Comparison of ENCODE assay signal across 46 mouse cellular contexts in the genomic region with DNA sequence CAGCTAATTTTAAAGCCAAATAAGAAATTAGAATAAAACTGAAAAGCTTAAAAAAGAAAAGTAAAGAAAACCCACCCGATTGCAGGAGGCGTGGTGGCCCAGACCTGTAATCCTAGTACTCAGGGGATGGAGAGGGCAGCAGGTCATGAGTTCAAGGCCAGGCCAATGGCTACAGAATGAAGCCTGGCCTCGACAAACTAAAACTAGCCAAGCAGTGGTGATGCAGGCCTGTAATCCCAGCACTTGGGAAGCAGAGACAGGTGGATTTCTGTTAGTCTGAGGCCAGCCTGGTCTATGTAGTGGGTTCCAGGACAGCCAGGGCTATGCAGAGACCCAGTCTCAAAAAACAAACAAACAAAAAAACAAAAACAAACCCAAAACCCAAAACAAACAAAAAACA. TPM values are rescaled to one million over a fixed set of nuclear protein-coding genes. Genes with fewer than 3 reads are reported as not detected.
"Had no signal": no experiment of that assay in that cellular context is flagged by ENCODE, and none has a peak within 500 bp of the region (broad histone marks: within the 10 kb centered on the region; RNA-seq: fewer than 3 reads in every experiment).

No protein-coding gene starts in this region.

- H3K27me3 ChIP-seq: limb, embryonic 12.5 days; limb, embryonic 13.5 days; limb, embryonic 15.5 days; liver, embryonic 12.5 days; liver, embryonic 13.5 days; liver, embryonic 15.5 days; lung, embryonic 15.5 days; midbrain, embryonic 12.5 days; midbrain, embryonic 13.5 days had no signal

- H3K4me2 ChIP-seq: limb, embryonic 12.5 days; limb, embryonic 13.5 days; limb, embryonic 15.5 days; liver, embryonic 11.5 days; liver, embryonic 12.5 days; liver, embryonic 13.5 days; liver, embryonic 15.5 days; lung, embryonic 14.5 days; lung, embryonic 15.5 days; midbrain, embryonic 12.5 days; midbrain, embryonic 13.5 days had no signal

- H3K4me3 ChIP-seq: left cerebral cortex, adult 2 months; limb, embryonic 10.5 days; limb, embryonic 12.5 days; limb, embryonic 13.5 days; limb, embryonic 15.5 days; liver, embryonic 12.5 days; liver, embryonic 13.5 days; liver, embryonic 15.5 days; lung, embryonic 15.5 days; megakaryocyte, embryonic 14.5 days; midbrain, embryonic 10.5 days; midbrain, embryonic 12.5 days; midbrain, embryonic 13.5 days; myocyte had no signal

- DNase-seq: left cerebral cortex, postnatal 4 days; liver; liver, embryonic 13.5 days; liver, postnatal 0 days; lung, adult 18-20 months; lung, adult 2 months; lung, embryonic 14.5 days; lung, postnatal 10 days; lung, postnatal 14 days; lung, postnatal 36 days; lung, postnatal 4 days; midbrain, embryonic 14.5 days had no signal

- H3K9me3 ChIP-seq: limb, embryonic 10.5 days; limb, embryonic 13.5 days; limb, embryonic 15.5 days; liver, embryonic 12.5 days; liver, embryonic 13.5 days; liver, embryonic 15.5 days; lung, embryonic 15.5 days; midbrain, embryonic 12.5 days had no signal

- H3K36me3 ChIP-seq: limb, embryonic 10.5 days; limb, embryonic 12.5 days; limb, embryonic 13.5 days; limb, embryonic 15.5 days; liver, embryonic 12.5 days; liver, embryonic 13.5 days; liver, embryonic 15.5 days; lung, embryonic 15.5 days; midbrain, embryonic 10.5 days; midbrain, embryonic 12.5 days; midbrain, embryonic 13.5 days had no signal

- H3K4me1 ChIP-seq: limb, embryonic 12.5 days; limb, embryonic 13.5 days; limb, embryonic 15.5 days; liver, embryonic 12.5 days; liver, embryonic 13.5 days; liver, embryonic 15.5 days; lung, embryonic 15.5 days; midbrain, embryonic 10.5 days; midbrain, embryonic 12.5 days; midbrain, embryonic 13.5 days had no signal

- ATAC-seq: liver, embryonic 12.5 days; liver, postnatal 0 days; lung, postnatal 0 days; midbrain, embryonic 13.5 days; midbrain, embryonic 16.5 days had no signal

- H3K27ac ChIP-seq: left cerebral cortex, adult 2 months; limb, embryonic 10.5 days; limb, embryonic 12.5 days; limb, embryonic 13.5 days; limb, embryonic 15.5 days; liver, embryonic 12.5 days; liver, embryonic 13.5 days; liver, embryonic 14.5 days; liver, embryonic 15.5 days; lung, embryonic 15.5 days; macrophage; midbrain, embryonic 10.5 days; midbrain, embryonic 12.5 days; midbrain, embryonic 13.5 days had no signal

- H3K9ac ChIP-seq: limb, embryonic 12.5 days; limb, embryonic 13.5 days; limb, embryonic 15.5 days; liver, embryonic 12.5 days; liver, embryonic 13.5 days; liver, embryonic 14.5 days; liver, embryonic 15.5 days; liver, postnatal 0 days; lung, embryonic 14.5 days; lung, embryonic 15.5 days; midbrain, embryonic 12.5 days; midbrain, embryonic 13.5 days had no signal

RNA-seq across cellular contexts. Expression of gene Olfr157, which starts 1.7 kb away (rescaled TPM):
- total RNA-seq: left cerebral cortex, adult 18-20 months; left cerebral cortex, adult 2 months; left cerebral cortex, adult 8-10 months; left cerebral cortex, postnatal 10 days; left cerebral cortex, postnatal 14 days; left cerebral cortex, postnatal 25 days; left cerebral cortex, postnatal 36 days; left cerebral cortex, postnatal 4 days; liver, adult 2 months; megakaryocyte progenitor cell, adult 5-6 weeks; megakaryocyte, adult 5-6 weeks; megakaryocyte-erythroid progenitor cell, adult 5-6 weeks; midbrain, postnatal 0 days; monocyte, adult 5-6 weeks had no signal
- polyA plus RNA-seq: limb, embryonic 10.5 days; limb, embryonic 11.5 days; limb, embryonic 12.5 days; limb, embryonic 13.5 days; limb, embryonic 15.5 days; liver, adult 2 months; liver, embryonic 11.5 days; liver, embryonic 12.5 days; liver, embryonic 13.5 days; liver, embryonic 14.5 days; liver, embryonic 15.5 days; liver, embryonic 16.5 days; liver, postnatal 0 days; lung, adult 2 months; lung, embryonic 14.5 days; lung, embryonic 15.5 days; lung, embryonic 16.5 days; lung, postnatal 0 days; macrophage; midbrain, embryonic 10.5 days; midbrain, embryonic 12.5 days; midbrain, embryonic 13.5 days; midbrain, embryonic 14.5 days; midbrain, embryonic 16.5 days; midbrain, postnatal 0 days; myocyte had no signal

RNA-seq across cellular contexts. Expression of gene Olfr155, which starts 13.0 kb away (rescaled TPM):
- total RNA-seq: left cerebral cortex, adult 18-20 months; left cerebral cortex, adult 2 months; left cerebral cortex, adult 8-10 months; left cerebral cortex, postnatal 10 days; left cerebral cortex, postnatal 14 days; left cerebral cortex, postnatal 25 days; left cerebral cortex, postnatal 36 days; left cerebral cortex, postnatal 4 days; liver, adult 2 months; megakaryocyte progenitor cell, adult 5-6 weeks; megakaryocyte, adult 5-6 weeks; megakaryocyte-erythroid progenitor cell, adult 5-6 weeks; midbrain, postnatal 0 days; monocyte, adult 5-6 weeks had no signal
- polyA plus RNA-seq: limb, embryonic 10.5 days; limb, embryonic 11.5 days; limb, embryonic 12.5 days; limb, embryonic 13.5 days; limb, embryonic 14.5 days; limb, embryonic 15.5 days; liver, adult 2 months; liver, embryonic 11.5 days; liver, embryonic 12.5 days; liver, embryonic 13.5 days; liver, embryonic 14.5 days; liver, embryonic 15.5 days; liver, embryonic 16.5 days; liver, postnatal 0 days; lung, adult 2 months; lung, embryonic 14.5 days; lung, embryonic 15.5 days; lung, embryonic 16.5 days; lung, postnatal 0 days; macrophage; midbrain, embryonic 10.5 days; midbrain, embryonic 12.5 days; midbrain, embryonic 13.5 days; midbrain, embryonic 14.5 days; midbrain, embryonic 16.5 days; midbrain, postnatal 0 days; myocyte had no signal

RNA-seq across cellular contexts. Expression of gene Olfr156, which starts 14.6 kb away (rescaled TPM):
- total RNA-seq: left cerebral cortex, adult 18-20 months; left cerebral cortex, adult 2 months; left cerebral cortex, adult 8-10 months; left cerebral cortex, postnatal 10 days; left cerebral cortex, postnatal 14 days; left cerebral cortex, postnatal 25 days; left cerebral cortex, postnatal 36 days; left cerebral cortex, postnatal 4 days; liver, adult 2 months; megakaryocyte progenitor cell, adult 5-6 weeks; megakaryocyte, adult 5-6 weeks; megakaryocyte-erythroid progenitor cell, adult 5-6 weeks; midbrain, postnatal 0 days; monocyte, adult 5-6 weeks had no signal
- polyA plus RNA-seq: limb, embryonic 10.5 days; limb, embryonic 12.5 days; limb, embryonic 15.5 days; liver, adult 2 months; liver, embryonic 11.5 days; liver, embryonic 12.5 days; liver, embryonic 13.5 days; liver, embryonic 14.5 days; liver, embryonic 15.5 days; liver, embryonic 16.5 days; liver, postnatal 0 days; lung, adult 2 months; lung, embryonic 14.5 days; lung, embryonic 15.5 days; lung, embryonic 16.5 days; lung, postnatal 0 days; macrophage; midbrain, embryonic 10.5 days; midbrain, embryonic 12.5 days; midbrain, embryonic 13.5 days; midbrain, embryonic 14.5 days; midbrain, embryonic 16.5 days; midbrain, postnatal 0 days; myocyte had no signal
